Mouse (Mus musculus): ENCODE measurements around the gene Tcam1. TPM values are rescaled to one million over a fixed set of nuclear protein-coding genes. Genes with fewer than 3 reads are reported as not detected.
A peak's percentile ranks its signal among the peaks of the same experiment; 100 is the strongest.

The Tcam1 gene
- polyA plus RNA-seq, 1 experiment from 2014 or later: 0.31 TPM

- Histone ChIP-seq H3K36me3 (peaks cover 51% of the 10 kb centered on the region), H3K4me2 (replicated peaks) (no peak overlapping the region), H3K4me3 (replicated peaks) (no peak overlapping the region), H3K4me1 (replicated peaks) (peaks cover 37% of the 10 kb centered on the region), H3K27me3 (replicated peaks) (no peaks in the 10 kb centered on the region), H3K9me3 (no peaks in the 10 kb centered on the region), H3K27ac (no peak overlapping the region), H3K9ac (no peak overlapping the region)
- 95% methylated on average over 10 of the region's 10 CpGs for WGBS
- no peak for ATAC-seq
Observed at GRCm38 (mm10) chr11:106266431-106266830, 10.0 kb upstream of the Tcam1 start.

GRCm38 (mm10) chr11:106267311-106267852 lies 9.1 kb upstream of the Tcam1 start:
- Histone ChIP-seq H3K4me1 (replicated peaks) (peaks cover 39% of the 10 kb centered on the region), H3K4me3 (replicated peaks) (no peak overlapping the region), H3K27me3 (replicated peaks) (no peaks in the 10 kb centered on the region), H3K4me2 (replicated peaks) (no peak overlapping the region), H3K27ac (no peak overlapping the region), H3K36me3 (peaks cover 42% of the 10 kb centered on the region), H3K9me3 (no peaks in the 10 kb centered on the region), H3K9ac (no peak overlapping the region)
- ATAC-seq: peak; percentile 15; the same call in 1 of the 2 replicates
- WGBS: 74% methylated on average over 15 of the region's 15 CpGs

DNA sequence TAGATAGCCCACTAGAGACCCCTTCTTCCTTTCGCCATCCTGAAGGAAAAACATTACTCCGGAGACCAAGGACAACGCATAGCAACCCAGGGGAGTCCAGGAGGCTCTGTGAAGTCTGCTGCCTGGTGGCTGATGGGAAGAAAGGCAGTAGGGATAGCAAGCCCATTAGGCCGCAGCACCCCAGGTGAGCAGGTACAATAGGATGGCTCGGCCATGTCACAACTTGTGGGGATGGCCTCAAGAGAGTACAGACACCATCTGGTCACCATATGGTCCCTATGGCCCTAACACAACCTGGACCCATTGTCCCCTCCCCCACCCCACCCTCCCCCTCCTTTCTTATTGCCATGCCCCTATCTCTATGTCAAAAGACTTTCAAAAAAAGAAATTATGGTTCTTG lies 8.6 kb upstream of the Tcam1 start:
- H3K27ac ChIP-seq: peak overlapping the region; percentile 82
- H3K9me3 ChIP-seq: no peaks in the 10 kb centered on the region
- ATAC-seq: no peak
- peak overlapping the region; percentile 47 for H3K4me2 ChIP-seq (replicated peaks)
- no peaks in the 10 kb centered on the region for H3K27me3 ChIP-seq (replicated peaks)
- H3K4me3 ChIP-seq (replicated peaks): no peak overlapping the region
- WGBS: 73% methylated on average over 5 of the region's 5 CpGs
- peaks cover 38% of the 10 kb centered on the region for H3K36me3 ChIP-seq
- no peak overlapping the region; the same call in 1 of the 2 replicates for H3K9ac ChIP-seq
- peaks cover 39% of the 10 kb centered on the region for H3K4me1 ChIP-seq (replicated peaks)

DNA sequence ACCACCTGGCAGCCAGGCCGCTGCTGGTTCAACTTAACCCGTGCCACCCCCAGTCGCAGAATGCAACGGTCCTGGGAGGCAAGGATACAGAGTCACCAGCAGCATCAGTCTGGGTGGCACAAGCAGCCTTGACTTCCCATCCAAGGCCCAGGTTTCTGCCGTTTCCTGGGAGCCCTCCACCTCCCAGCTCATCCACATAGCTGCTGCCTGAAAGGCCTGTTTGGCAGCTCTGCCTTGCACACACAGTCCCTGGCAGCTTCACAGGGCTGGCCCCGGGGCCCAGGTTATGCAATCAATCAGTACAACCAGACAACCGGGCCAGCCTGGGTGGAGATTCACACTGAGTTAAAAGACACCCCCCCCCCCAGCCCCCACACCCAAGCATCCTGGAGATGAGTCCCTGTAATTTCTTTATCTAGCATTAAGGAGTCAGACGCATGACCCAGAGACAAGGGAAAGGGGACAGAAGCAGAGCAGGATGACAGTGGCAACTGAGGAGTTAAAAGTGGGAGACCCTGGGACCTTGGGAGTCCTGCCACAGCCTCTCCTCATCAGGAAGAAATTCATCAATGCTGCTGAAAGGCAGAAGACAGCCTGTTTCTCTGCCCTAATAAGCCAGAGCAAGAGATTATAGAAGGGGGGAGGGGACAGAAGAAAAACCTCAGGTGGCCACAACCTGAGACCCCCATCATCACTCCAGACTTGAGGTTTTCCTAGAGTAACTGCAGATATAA lies 8.0 kb upstream of the Tcam1 start:
- Histone ChIP-seq H3K9ac (peak overlapping the region; percentile 39), H3K27ac (peak overlapping the region; percentile 82), H3K4me1 (replicated peaks) (peaks cover 39% of the 10 kb centered on the region), H3K27me3 (replicated peaks) (no peaks in the 10 kb centered on the region), H3K4me3 (replicated peaks) (no peak overlapping the region), H3K9me3 (no peaks in the 10 kb centered on the region), H3K36me3 (peaks cover 33% of the 10 kb centered on the region), H3K4me2 (replicated peaks) (peak overlapping the region; percentile 47)
- ATAC-seq: no peak
- WGBS: 29% methylated on average over 8 of the region's 8 CpGs

DNA sequence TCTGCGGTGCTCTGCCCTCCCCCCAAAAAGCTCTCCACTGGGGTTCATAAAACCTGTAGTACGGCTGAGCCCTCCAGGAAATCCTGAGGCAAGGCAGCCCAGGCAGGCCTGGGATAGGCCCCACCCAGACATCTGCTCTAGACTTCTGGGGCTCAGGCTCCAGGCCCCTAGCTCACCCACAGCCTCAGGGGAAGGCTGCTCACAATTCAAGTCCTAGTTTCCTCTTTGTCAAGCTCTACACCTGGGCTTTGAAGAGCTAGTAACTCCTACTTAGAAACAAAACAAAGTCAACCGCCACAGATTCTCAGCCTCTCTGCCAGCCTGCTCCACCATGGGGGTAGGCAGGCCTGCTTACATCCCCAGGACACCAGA lies 7.4 kb upstream of the Tcam1 start:
- Histone ChIP-seq H3K27me3 (replicated peaks) (no peaks in the 10 kb centered on the region), H3K4me3 (replicated peaks) (no peak overlapping the region; the same call in 1 of the 2 replicates), H3K9ac (0 out of 2 replicates have a peak overlapping the region, but pooled peaks have one; percentile 20), H3K36me3 (peaks cover 27% of the 10 kb centered on the region), H3K27ac (peak overlapping the region; percentile 82), H3K4me1 (replicated peaks) (peaks cover 41% of the 10 kb centered on the region), H3K4me2 (replicated peaks) (peak overlapping the region; percentile 47), H3K9me3 (no peaks in the 10 kb centered on the region)
- WGBS: 19% methylated on average over 3 of the region's 3 CpGs
- no peak for ATAC-seq

GRCm38 (mm10) chr11:106271131-106271793 lies 5.2 kb upstream of the Tcam1 start:
- Histone ChIP-seq H3K9me3 (no peaks in the 10 kb centered on the region), H3K4me1 (replicated peaks) (peaks cover 53% of the 10 kb centered on the region), H3K27me3 (replicated peaks) (no peaks in the 10 kb centered on the region), H3K27ac (peak overlapping the region; percentile 98), H3K36me3 (peaks cover 7% of the 10 kb centered on the region), H3K4me2 (replicated peaks) (peak overlapping the region; percentile 92), H3K9ac (peak overlapping the region; percentile 100), H3K4me3 (replicated peaks) (peak overlapping the region; percentile 100)
- no peak for ATAC-seq
- 17% methylated on average over 5 of the region's 5 CpGs for WGBS

DNA sequence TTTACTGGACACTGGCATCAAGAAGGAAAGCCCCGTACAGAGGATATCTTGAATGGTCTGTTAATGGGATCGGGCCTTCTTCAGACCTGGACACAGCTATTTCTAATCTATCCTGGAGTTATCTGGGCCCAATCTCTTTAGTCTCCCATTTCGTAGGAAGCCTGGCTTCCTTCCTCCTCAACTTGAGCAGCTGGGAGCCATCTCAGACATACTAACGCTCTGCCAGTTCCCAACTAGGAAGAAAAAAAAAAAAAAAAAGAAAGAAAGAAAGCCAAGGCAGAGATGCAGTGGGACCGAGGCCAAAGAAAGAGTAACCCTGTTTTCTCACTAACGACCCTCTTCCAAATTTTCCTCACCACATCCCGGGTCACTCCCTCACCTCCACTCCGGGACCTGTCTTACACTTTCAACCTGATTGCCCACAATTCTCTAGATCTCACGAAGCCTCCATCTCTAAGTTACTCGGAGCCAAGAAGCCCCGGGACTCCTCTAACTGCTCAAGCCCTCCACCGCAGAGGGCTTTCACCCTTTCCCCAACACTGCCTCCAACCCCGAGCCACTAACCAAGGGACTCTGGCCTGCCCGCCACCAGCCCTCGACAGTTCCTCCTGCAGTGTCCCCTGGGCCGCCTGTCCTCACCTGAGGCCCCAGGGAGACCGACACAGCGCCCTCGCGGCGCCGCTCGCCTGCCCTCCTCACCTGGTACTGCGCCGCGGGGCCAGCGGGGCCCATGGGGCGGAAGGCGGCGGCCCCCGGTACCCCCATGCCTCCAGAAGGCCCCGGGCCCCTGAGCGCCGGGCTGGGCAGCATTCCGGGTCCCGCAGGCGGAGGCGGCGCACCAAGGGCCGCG lies 4.5 kb upstream of the Tcam1 start:
- Histone ChIP-seq H3K27ac (peak overlapping the region; percentile 98), H3K27me3 (replicated peaks) (no peaks in the 10 kb centered on the region), H3K36me3 (no peaks in the 10 kb centered on the region), H3K9ac (peak overlapping the region; percentile 100), H3K4me2 (replicated peaks) (peak overlapping the region; percentile 92), H3K9me3 (no peaks in the 10 kb centered on the region), H3K4me1 (replicated peaks) (peaks cover 54% of the 10 kb centered on the region), H3K4me3 (replicated peaks) (peak overlapping the region; percentile 100)
- under 1% methylated on average over 38 of the region's 41 CpGs for WGBS
- ATAC-seq: peak; percentile 51

DNA sequence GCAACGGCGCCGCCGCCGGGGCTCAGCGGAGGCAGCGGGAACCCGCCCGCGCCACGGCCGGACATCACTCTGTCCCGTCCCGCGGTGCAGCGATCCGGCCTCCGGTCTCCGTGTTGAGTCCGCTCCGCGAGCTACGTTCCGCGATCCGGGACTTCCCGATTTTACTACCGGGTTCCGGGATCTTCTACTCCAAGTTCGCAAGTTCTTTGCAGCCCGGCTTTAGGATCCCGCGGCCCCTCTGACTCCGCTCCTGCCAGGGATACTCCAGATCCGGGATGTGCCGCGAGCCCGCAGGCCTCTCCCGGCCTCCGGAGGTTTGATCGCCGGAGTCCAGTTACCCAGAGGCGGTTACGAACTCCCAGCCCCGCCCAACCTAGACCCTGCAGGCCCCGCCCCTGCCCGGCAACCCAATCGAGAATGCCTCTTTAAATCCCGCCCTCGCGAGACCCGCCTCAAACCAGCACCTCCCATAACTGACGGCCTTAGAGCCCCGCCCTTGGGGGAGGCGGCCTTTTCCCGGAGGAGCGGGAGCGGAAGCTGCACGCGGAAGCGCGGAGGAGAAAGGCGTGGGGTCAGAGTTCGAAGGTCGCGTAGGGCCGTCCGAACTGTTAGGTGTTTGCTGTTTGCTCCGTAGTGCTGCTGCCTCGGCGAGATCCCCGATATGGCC lies 3.7 kb upstream of the Tcam1 start, which contains the start of gene Smarcd2:
Gene Smarcd2, minus strand, starts transcription at position 329 of the 667 bp plus-strand sequence.
- no peaks in the 10 kb centered on the region for H3K36me3 ChIP-seq
- no peaks in the 10 kb centered on the region for H3K9me3 ChIP-seq
- H3K4me2 ChIP-seq (replicated peaks): peak within 1 kb of the TSS; percentile 92
- H3K27me3 ChIP-seq (replicated peaks): no peaks in the 10 kb centered on the region
- H3K4me3 ChIP-seq (replicated peaks): peak within 1 kb of the TSS; percentile 100
- peak; percentile 95 for ATAC-seq
- WGBS: under 1% methylated on average over 72 of the region's 72 CpGs
- peaks cover 48% of the 10 kb centered on the region for H3K4me1 ChIP-seq (replicated peaks)
- peak within 1 kb of the TSS; percentile 100 for H3K9ac ChIP-seq
- peak within 1 kb of the TSS; percentile 98 for H3K27ac ChIP-seq

GRCm38 (mm10) chr11:106273311-106273684 lies 3.2 kb upstream of the Tcam1 start:
- Histone ChIP-seq H3K4me2 (replicated peaks) (peak overlapping the region; percentile 75), H3K4me3 (replicated peaks) (peak overlapping the region; percentile 100), H3K27me3 (replicated peaks) (no peaks in the 10 kb centered on the region), H3K9ac (peak overlapping the region; percentile 54), H3K27ac (peak overlapping the region; percentile 70), H3K36me3 (no peaks in the 10 kb centered on the region), H3K9me3 (no peaks in the 10 kb centered on the region), H3K4me1 (replicated peaks) (peaks cover 43% of the 10 kb centered on the region)
- peak; percentile 8 for ATAC-seq
- WGBS: 8% methylated on average over 16 of the region's 16 CpGs

- 0 out of 2 replicates have a peak overlapping the region, but pooled peaks have one; percentile 54 for H3K9ac ChIP-seq
- no peaks in the 10 kb centered on the region for H3K36me3 ChIP-seq
- H3K27ac ChIP-seq: no peak overlapping the region
- no peaks in the 10 kb centered on the region for H3K9me3 ChIP-seq
- peak overlapping the region; percentile 75 for H3K4me2 ChIP-seq (replicated peaks)
- H3K27me3 ChIP-seq (replicated peaks): no peaks in the 10 kb centered on the region
- WGBS: 88% methylated on average over 6 of the region's 6 CpGs
- ATAC-seq: no peak
- H3K4me3 ChIP-seq (replicated peaks): peak overlapping the region; percentile 100; the same call in 1 of the 2 replicates
- H3K4me1 ChIP-seq (replicated peaks): peaks cover 38% of the 10 kb centered on the region
Observed at GRCm38 (mm10) chr11:106273811-106274210, 2.7 kb upstream of the Tcam1 start.

- H3K36me3 ChIP-seq: no peaks in the 10 kb centered on the region
- WGBS: 93% methylated on average over 1 of the region's 1 CpGs
- H3K4me1 ChIP-seq (replicated peaks): peaks cover 32% of the 10 kb centered on the region
- H3K9me3 ChIP-seq: no peaks in the 10 kb centered on the region
- no peak overlapping the region for H3K27ac ChIP-seq
- ATAC-seq: no peak
- no peak overlapping the region for H3K4me3 ChIP-seq (replicated peaks)
- no peak overlapping the region for H3K4me2 ChIP-seq (replicated peaks)
- no peaks in the 10 kb centered on the region for H3K27me3 ChIP-seq (replicated peaks)
- no peak overlapping the region for H3K9ac ChIP-seq
Observed at GRCm38 (mm10) chr11:106274374-106274773, 2.1 kb upstream of the Tcam1 start.
